Mouse (Mus musculus): ENCODE measurements around the gene Smarcad1. TPM values are rescaled to one million over a fixed set of nuclear protein-coding genes. Genes with fewer than 3 reads are reported as not detected.

Smarcad1 gene
- 33.6 TPM for polyA plus RNA-seq (2014; fragmentation: Illumina TruSeq; extraction: RNeasy Lipid Tissue Mini Kit (QIAGEN cat#74804); ENCODE audit: low read depth, low replicate concordance)

DNA sequence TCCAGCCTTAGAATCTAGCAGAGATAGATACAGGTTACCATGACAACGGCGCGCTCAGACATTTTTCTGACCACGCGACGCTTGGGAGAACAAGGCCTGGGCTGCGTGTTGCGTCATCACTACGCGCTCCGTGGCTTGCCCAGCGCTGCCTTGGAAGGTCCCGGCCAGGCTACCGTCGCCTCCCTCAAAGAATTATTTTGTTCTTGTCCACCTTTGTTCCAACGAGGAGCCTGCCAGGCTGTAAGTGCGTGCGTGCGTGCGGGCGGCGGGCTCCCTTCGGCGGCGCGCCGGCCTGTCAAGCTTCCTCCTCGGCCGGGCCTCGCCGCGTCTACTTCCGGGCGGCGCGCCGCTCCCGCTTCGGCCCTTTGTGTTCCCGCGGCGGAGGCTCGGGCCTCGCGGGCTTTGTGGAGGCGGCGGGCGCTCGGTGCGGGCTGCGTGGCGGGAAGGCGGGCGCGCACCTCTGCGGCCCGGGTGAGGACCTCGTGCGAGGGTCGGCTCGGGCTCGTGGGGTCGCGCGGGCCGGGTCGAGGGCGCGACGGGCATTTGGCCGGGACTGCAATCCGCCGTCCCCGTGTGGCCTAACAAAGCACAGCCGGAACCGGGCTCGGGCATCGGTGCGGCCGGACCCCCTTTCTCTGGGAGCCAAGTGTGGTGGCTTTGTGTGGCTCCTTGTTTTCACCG is at the start of gene Smarcad1:
TSS of gene Smarcad1 (plus strand) at position 93 of the 681 bp plus-strand sequence.

DNA sequence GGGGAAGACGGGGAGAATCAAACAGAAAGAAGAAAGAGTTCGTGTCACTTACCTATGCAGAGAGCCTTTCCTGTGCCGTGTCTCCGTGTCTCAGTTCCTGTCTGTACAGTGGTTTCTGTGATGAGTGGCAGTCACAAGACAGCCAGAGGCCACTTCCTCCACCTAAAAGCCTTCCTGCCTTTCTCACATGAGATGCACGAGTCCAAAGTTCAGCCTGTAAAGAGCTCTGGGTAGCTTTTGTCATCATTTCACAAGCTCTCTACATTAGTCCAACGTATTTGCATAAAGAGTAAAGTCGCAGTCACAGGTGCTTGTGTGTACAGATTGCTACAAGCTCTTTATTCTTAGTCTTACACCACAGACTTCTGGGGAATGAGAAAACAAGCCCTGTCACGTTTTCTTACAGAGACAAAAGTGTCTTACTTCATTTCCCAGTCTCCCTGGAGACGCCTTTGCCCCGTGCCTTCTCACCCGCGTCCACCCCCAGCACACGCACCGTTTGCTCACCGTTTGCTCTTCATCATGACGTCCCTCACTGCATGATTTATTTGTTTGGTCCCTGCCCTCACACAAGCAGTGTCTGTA is 102.3 kb downstream of the Smarcad1 start, which contains the start of gene Hpgds:
TSS of gene Hpgds (minus strand) at position 288 of the 585 bp plus-strand sequence.

Other genes with a start within 250 kb of the Smarcad1 start
- 0.70 TPM for gene Hpgds, start 102.3 kb downstream of the Smarcad1 start, polyA plus RNA-seq (2014; fragmentation: Illumina TruSeq; extraction: RNeasy Lipid Tissue Mini Kit (QIAGEN cat#74804); ENCODE audit: low read depth, low replicate concordance)

All from testis, adult 10 weeks (tissue).